Mouse (Mus musculus): ENCODE data around the gene Mfap3l. TPM values are rescaled to one million over a fixed set of nuclear protein-coding genes. Genes with fewer than 3 reads are reported as not detected.
"Not testable (repeated sequence)": the region's sequence is repeated elsewhere in the genome, so short reads cannot be mapped to it uniquely, and the experiment has no call there.

Mfap3l gene
- polyA plus RNA-seq (2015; fragmentation: Nextera tagmentation; extraction: Ambion mirVana): 3.3 and 3.8 TPM in 2 replicates

GRCm38 (mm10) chr8:60632250-60632932, at the start of gene Mfap3l:
TSS of gene Mfap3l (plus strand) at chr8:60632827.
- H3K4me2 ChIP-seq: peak within 1 kb of the TSS; percentile 88
- peak within 1 kb of the TSS; percentile 79 for H3K27ac ChIP-seq (replicated peaks)
- ATAC-seq (ENCODE audit: low read depth): peak; percentile 98
- peaks cover 18% of the 10 kb centered on the region for H3K4me1 ChIP-seq (replicated peaks)
- WGBS: under 1% methylated on average over 56 of the region's 60 CpGs
- no peaks in the 10 kb centered on the region for H3K9me3 ChIP-seq
- H3K9ac ChIP-seq: peak within 1 kb of the TSS; percentile 77
- H3K4me3 ChIP-seq: peak within 1 kb of the TSS; percentile 70
- no peaks in the 10 kb centered on the region for H3K36me3 ChIP-seq
- H3K27me3 ChIP-seq: peaks cover 22% of the 10 kb centered on the region

- Histone ChIP-seq H3K4me2 (no peak overlapping the region), H3K9ac (no peak overlapping the region), H3K4me3 (no peak overlapping the region), H3K27me3 (no peaks in the 10 kb centered on the region), H3K9me3 (no peaks in the 10 kb centered on the region), H3K4me1 (replicated peaks) (no peaks in the 10 kb centered on the region), H3K27ac (replicated peaks) (no peak overlapping the region), H3K36me3 (no peaks in the 10 kb centered on the region)
- ATAC-seq (ENCODE audit: low read depth): no peak
- WGBS: 70% methylated on average over 2 of the region's 2 CpGs
Observed at GRCm38 (mm10) chr8:60583369-60583768, 49.3 kb upstream of the Mfap3l start.

- H3K27ac ChIP-seq (replicated peaks); H3K4me3 ChIP-seq; H3K27me3 ChIP-seq; H3K4me2 ChIP-seq; H3K4me1 ChIP-seq (replicated peaks); H3K9ac ChIP-seq; H3K9me3 ChIP-seq; ATAC-seq (ENCODE audit: low read depth); H3K36me3 ChIP-seq: not testable (repeated sequence)
- 87% methylated on average over 29 of the region's 29 CpGs for WGBS
Observed at GRCm38 (mm10) chr8:60591352-60592105, 41.1 kb upstream of the Mfap3l start.

GRCm38 (mm10) chr8:60594761-60595160, 37.9 kb upstream of the Mfap3l start:
- no peaks in the 10 kb centered on the region for H3K9me3 ChIP-seq
- H3K27ac ChIP-seq (replicated peaks): no peak overlapping the region
- no peak overlapping the region for H3K9ac ChIP-seq
- H3K36me3 ChIP-seq: no peaks in the 10 kb centered on the region
- 54% methylated on average over 3 of the region's 3 CpGs for WGBS
- H3K4me1 ChIP-seq (replicated peaks): no peaks in the 10 kb centered on the region
- H3K27me3 ChIP-seq: no peaks in the 10 kb centered on the region
- no peak overlapping the region for H3K4me3 ChIP-seq
- ATAC-seq (ENCODE audit: low read depth): no peak
- H3K4me2 ChIP-seq: no peak overlapping the region

- Histone ChIP-seq H3K27me3 (no peaks in the 10 kb centered on the region), H3K36me3 (no peaks in the 10 kb centered on the region), H3K4me2 (no peak overlapping the region), H3K4me3 (no peak overlapping the region), H3K27ac (replicated peaks) (no peak overlapping the region), H3K4me1 (replicated peaks) (no peaks in the 10 kb centered on the region), H3K9me3 (no peaks in the 10 kb centered on the region), H3K9ac (no peak overlapping the region)
- no peak for ATAC-seq (ENCODE audit: low read depth)
Observed at GRCm38 (mm10) chr8:60611580-60612111, 21.0 kb upstream of the Mfap3l start.

GRCm38 (mm10) chr8:60616928-60617327, 15.7 kb upstream of the Mfap3l start:
- Histone ChIP-seq H3K4me2 (no peak overlapping the region), H3K27me3 (no peaks in the 10 kb centered on the region), H3K27ac (replicated peaks) (no peak overlapping the region), H3K4me3 (no peak overlapping the region), H3K9me3 (no peaks in the 10 kb centered on the region), H3K9ac (no peak overlapping the region), H3K4me1 (replicated peaks) (no peaks in the 10 kb centered on the region), H3K36me3 (no peaks in the 10 kb centered on the region)
- no peak for ATAC-seq (ENCODE audit: low read depth)
- 32% methylated on average over 2 of the region's 2 CpGs for WGBS

GRCm38 (mm10) chr8:60621561-60621960, 11.1 kb upstream of the Mfap3l start:
- Histone ChIP-seq H3K4me3 (no peak overlapping the region), H3K4me1 (replicated peaks) (no peaks in the 10 kb centered on the region), H3K9ac (no peak overlapping the region), H3K9me3 (no peaks in the 10 kb centered on the region), H3K36me3 (no peaks in the 10 kb centered on the region), H3K27me3 (no peaks in the 10 kb centered on the region), H3K27ac (replicated peaks) (no peak overlapping the region), H3K4me2 (no peak overlapping the region)
- 71% methylated on average over 4 of the region's 4 CpGs for WGBS
- no peak for ATAC-seq (ENCODE audit: low read depth)

GRCm38 (mm10) chr8:60622056-60622455, 10.6 kb upstream of the Mfap3l start:
- Histone ChIP-seq H3K27ac (replicated peaks) (no peak overlapping the region), H3K9ac (no peak overlapping the region), H3K4me1 (replicated peaks) (no peaks in the 10 kb centered on the region), H3K9me3 (no peaks in the 10 kb centered on the region), H3K27me3 (no peaks in the 10 kb centered on the region), H3K4me3 (no peak overlapping the region), H3K36me3 (no peaks in the 10 kb centered on the region), H3K4me2 (no peak overlapping the region)
- 93% methylated on average over 12 of the region's 12 CpGs for WGBS
- no peak for ATAC-seq (ENCODE audit: low read depth)

GRCm38 (mm10) chr8:60623438-60623837, 9.2 kb upstream of the Mfap3l start:
- Histone ChIP-seq H3K27ac (replicated peaks) (no peak overlapping the region), H3K27me3 (no peaks in the 10 kb centered on the region), H3K36me3 (no peaks in the 10 kb centered on the region), H3K9me3 (no peaks in the 10 kb centered on the region), H3K9ac (no peak overlapping the region), H3K4me1 (replicated peaks) (no peaks in the 10 kb centered on the region), H3K4me2 (no peak overlapping the region), H3K4me3 (no peak overlapping the region)
- 79% methylated on average over 1 of the region's 1 CpGs for WGBS
- no peak for ATAC-seq (ENCODE audit: low read depth)

- WGBS: 88% methylated on average over 7 of the region's 7 CpGs
- Histone ChIP-seq H3K9me3 (no peaks in the 10 kb centered on the region), H3K4me3 (no peak overlapping the region), H3K9ac (no peak overlapping the region), H3K27me3 (peaks cover 6% of the 10 kb centered on the region), H3K36me3 (no peaks in the 10 kb centered on the region), H3K4me1 (replicated peaks) (no peaks in the 10 kb centered on the region), H3K27ac (replicated peaks) (no peak overlapping the region), H3K4me2 (no peak overlapping the region)
- ATAC-seq (ENCODE audit: low read depth): no peak
Observed at GRCm38 (mm10) chr8:60624722-60625121, 7.9 kb upstream of the Mfap3l start.

GRCm38 (mm10) chr8:60627937-60628336, 4.7 kb upstream of the Mfap3l start:
- Histone ChIP-seq H3K4me3 (no peak overlapping the region), H3K27me3 (peaks cover 18% of the 10 kb centered on the region), H3K4me2 (no peak overlapping the region), H3K36me3 (no peaks in the 10 kb centered on the region), H3K4me1 (replicated peaks) (peaks cover 9% of the 10 kb centered on the region; the same call in 1 of the 2 replicates), H3K9ac (no peak overlapping the region), H3K27ac (replicated peaks) (no peak overlapping the region), H3K9me3 (no peaks in the 10 kb centered on the region)
- WGBS: 80% methylated on average over 3 of the region's 3 CpGs
- no peak for ATAC-seq (ENCODE audit: low read depth)

- no peak for ATAC-seq (ENCODE audit: low read depth)
- Histone ChIP-seq H3K36me3 (no peaks in the 10 kb centered on the region), H3K9ac (no peak overlapping the region), H3K4me2 (no peak overlapping the region), H3K27ac (replicated peaks) (no peak overlapping the region), H3K27me3 (peaks cover 18% of the 10 kb centered on the region), H3K4me1 (replicated peaks) (peaks cover 18% of the 10 kb centered on the region), H3K4me3 (no peak overlapping the region), H3K9me3 (no peaks in the 10 kb centered on the region)
- WGBS: 68% methylated on average over 4 of the region's 4 CpGs
Observed at GRCm38 (mm10) chr8:60629059-60629458, 3.6 kb upstream of the Mfap3l start.
